Mouse (Mus musculus) liver, postnatal 0 days (tissue): ENCODE data around the gene Ptcra. TPM values are rescaled to one million over a fixed set of nuclear protein-coding genes. Genes with fewer than 3 reads are reported as not detected.

Source experiments
- ATAC-seq: fragments of 200-750 bp; cut with Nextera tagmentation; 2 replicates; pipeline ENCODE4 v1.8.0; 2017; ENCODE audit warnings: mild to moderate bottlenecking, moderate library complexity
- DNase-seq: peaks from one replicate; pipeline ENCODE4 v3.0.0-alpha.2; 2016
- H3K27ac ChIP-seq: fragments of 300-500 bp; sonication (generic); 2 replicates; pipeline ENCODE4 v1.5.1; 2014; ENCODE audit warnings: antibody characterized with exemption, moderate library complexity, mild to moderate bottlenecking, low read depth
- H3K27me3 ChIP-seq: fragments of 300-500 bp; sonication (generic); 2 replicates; pipeline ENCODE4 v1.6.1; 2014; ENCODE audit warnings: low read length, control low read depth, mixed read lengths; ENCODE audit not compliant: insufficient read depth
- H3K36me3 ChIP-seq: fragments of 300-500 bp; sonication (generic); replicated peaks from 2 replicates; pipeline ENCODE4 v1.6.1; 2014; ENCODE audit warnings: mild to moderate bottlenecking, control low read depth, low read length, moderate library complexity, mixed read lengths; ENCODE audit not compliant: insufficient read depth
- H3K4me1 ChIP-seq: fragments of 300-500 bp; sonication (generic); 2 replicates; pipeline ENCODE4 v1.6.1; 2014; ENCODE audit warnings: antibody characterized with exemption, mild to moderate bottlenecking, control low read depth; ENCODE audit not compliant: insufficient read depth
- H3K4me2 ChIP-seq: fragments of 300-500 bp; sonication (generic); 2 replicates; pipeline ENCODE4 v1.6.1; 2014; ENCODE audit warnings: low read depth, mild to moderate bottlenecking, low read length, moderate library complexity, mixed read lengths
- H3K4me3 ChIP-seq: fragments of 300-500 bp; sonication (generic); 2 replicates; pipeline ENCODE4 v1.5.1; 2014; ENCODE audit warnings: low read depth, low read length
- H3K9ac ChIP-seq: fragments of 300-500 bp; sonication (generic); replicated peaks from 2 replicates; pipeline ENCODE4 v1.6.1; 2014; ENCODE audit warnings: mild to moderate bottlenecking, moderate library complexity
- H3K9me3 ChIP-seq: fragments of 300-500 bp; sonication (generic); 2 replicates; pipeline ENCODE4 v1.6.1; 2016; ENCODE audit warnings: mild to moderate bottlenecking, control low read depth, low read length, mixed read lengths
- CTCF ChIP-seq: sonication (generic); IDR thresholded peaks from 2 replicates; pipeline ENCODE4 v1.5.1; 2016; ENCODE audit warnings: antibody characterized with exemption, low read depth
- EP300 ChIP-seq: IDR thresholded peaks from 2 replicates; pipeline ENCODE4 v1.6.1; 2016; ENCODE audit warnings: antibody characterized with exemption, low read depth, mild to moderate bottlenecking
- WGBS: fragments of 180-500 bp; shearing (Covaris S2); extraction: QIAGEN DNeasy Blood & Tissue Kit; methylation state at CpG from one replicate; pipeline ENCODE4 v1.1.7; 2014; ENCODE audit not compliant: insufficient replicate concordance; 5-methylcytosine and 5-hydroxymethylcytosine counted together
- polyA plus RNA-seq: library from polyadenylated mRNA; unstranded; fragments of >200 nt; fragmentation: Nextera tagmentation; extraction: Ambion mirVana; gene quantifications from 2 replicates; pipeline ENCODE4 v1.2.1, GENCODE M21; 2015

Ptcra gene
- polyA plus RNA-seq, 1 experiment from 2014 or later = 0.14 TPM

DNA sequence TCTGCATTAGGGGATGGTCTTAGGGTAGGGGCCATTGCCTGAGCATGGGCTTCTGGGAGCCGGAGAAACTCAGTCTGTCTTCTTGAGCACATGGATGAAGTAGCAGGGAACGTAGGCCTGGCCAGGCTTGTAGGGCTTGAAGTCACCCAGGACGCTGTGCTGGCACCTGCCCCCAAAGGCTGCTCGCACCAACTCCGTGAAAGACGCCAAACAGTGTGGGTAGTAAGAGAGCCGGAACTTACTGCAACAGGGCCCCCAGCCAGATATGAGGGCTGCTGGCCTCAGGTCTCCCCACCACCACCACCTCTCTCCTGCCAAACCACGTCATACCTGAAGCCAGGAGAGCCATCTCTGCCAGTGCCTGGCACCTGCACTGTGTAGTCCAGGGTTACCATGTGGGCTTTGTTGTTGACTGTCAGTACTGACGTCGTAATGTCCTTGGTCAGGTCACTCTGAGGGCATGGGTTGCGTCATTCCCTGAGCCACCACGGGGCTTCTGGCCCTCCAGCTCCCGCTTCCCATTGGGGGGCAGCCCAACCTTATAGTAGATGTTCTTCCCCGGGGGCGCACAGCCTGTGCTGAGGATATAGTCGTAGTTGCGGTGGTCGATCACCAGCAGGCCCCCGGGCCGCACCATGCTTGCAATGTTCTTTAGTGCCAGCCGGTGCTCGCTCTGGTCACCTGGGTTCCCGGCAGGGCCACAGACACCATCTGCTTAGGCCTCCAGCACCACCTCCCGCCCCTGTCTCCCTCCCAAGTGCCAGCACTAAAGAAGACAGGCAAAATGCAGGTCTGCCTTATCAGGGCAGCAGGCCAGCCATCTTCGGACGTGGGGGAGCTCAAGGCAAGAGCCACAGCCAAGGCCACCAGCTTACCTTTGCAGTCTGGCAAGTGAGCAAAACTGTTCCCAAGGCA is 37.5 kb downstream of the Ptcra start:
- ATAC-seq = peak; percentile 53
- DNase-seq = peak; percentile 61
- H3K9me3 ChIP-seq = no peaks in the 10 kb centered on the region
- H3K4me2 ChIP-seq = peak overlapping the region; percentile 56
- H3K36me3 ChIP-seq = peaks cover 30% of the 10 kb centered on the region
- no peak overlapping the region for H3K9ac ChIP-seq
- H3K27me3 ChIP-seq = no peaks in the 10 kb centered on the region
- WGBS = 81% methylated on average over 26 of the region's 26 CpGs
- no peak overlapping the region for H3K4me3 ChIP-seq
- H3K27ac ChIP-seq = peak overlapping the region; percentile 77
- H3K4me1 ChIP-seq = 0 out of 2 replicates have a peak, but pooled peaks cover 7% of the 10 kb centered on the region
- TF ChIP-seq CTCF (no peak), EP300 (no peak)

- Histone ChIP-seq H3K9ac (no peak overlapping the region), H3K4me2 (no peak overlapping the region), H3K27me3 (no peaks in the 10 kb centered on the region), H3K9me3 (no peaks in the 10 kb centered on the region), H3K27ac (peak overlapping the region; percentile 77), H3K4me1 (0 out of 2 replicates have a peak, but pooled peaks cover 7% of the 10 kb centered on the region), H3K36me3 (peaks cover 30% of the 10 kb centered on the region), H3K4me3 (no peak overlapping the region)
- peak; percentile 48 for DNase-seq
- TF ChIP-seq CTCF (peak; percentile 74), EP300 (no peak)
- no peak for ATAC-seq
- WGBS = 76% methylated on average over 9 of the region's 9 CpGs
Observed at GRCm38 (mm10) chr17:46725273-46725672, 38.2 kb downstream of the Ptcra start.

DNA sequence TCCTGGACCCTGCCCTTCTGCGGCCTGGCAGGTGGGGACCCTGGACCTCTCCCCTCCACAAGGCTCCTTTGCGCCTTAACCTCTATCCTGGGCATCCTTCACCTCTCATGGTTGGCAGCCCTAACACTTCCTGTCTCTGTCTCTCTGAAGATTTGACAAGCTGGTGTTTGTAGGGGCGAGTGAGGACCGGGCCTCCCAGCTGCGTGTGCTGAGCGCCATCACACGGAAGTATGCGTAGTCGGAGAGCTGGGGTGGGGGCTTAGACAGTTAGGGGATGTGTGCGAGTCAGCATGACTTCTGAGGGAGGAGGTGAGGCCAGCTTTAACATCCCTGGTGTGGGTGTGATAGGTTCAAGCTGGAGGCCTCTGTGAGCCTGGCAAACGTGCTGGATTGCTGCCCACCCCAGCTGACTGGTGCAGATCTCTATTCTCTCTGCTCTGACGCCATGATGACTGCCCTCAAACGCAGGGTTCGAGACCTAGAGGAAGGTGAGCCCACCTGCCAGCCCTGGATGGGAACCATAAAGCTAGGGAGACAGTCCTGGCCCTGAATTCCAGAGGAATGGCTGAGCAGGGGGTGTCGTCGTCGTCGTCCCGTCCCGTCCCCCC is 38.9 kb downstream of the Ptcra start:
- Histone ChIP-seq H3K4me2 (no peak overlapping the region), H3K9ac (no peak overlapping the region), H3K27me3 (no peaks in the 10 kb centered on the region), H3K9me3 (no peaks in the 10 kb centered on the region), H3K4me1 (0 out of 2 replicates have a peak, but pooled peaks cover 7% of the 10 kb centered on the region), H3K36me3 (peaks cover 30% of the 10 kb centered on the region), H3K27ac (peak overlapping the region; percentile 77; the same call in 1 of the 2 replicates), H3K4me3 (no peak overlapping the region)
- ATAC-seq (no peak), DNase-seq (no peak)
- WGBS = 85% methylated on average over 14 of the region's 20 CpGs
- TF ChIP-seq EP300 (no peak), CTCF (no peak)

DNA sequence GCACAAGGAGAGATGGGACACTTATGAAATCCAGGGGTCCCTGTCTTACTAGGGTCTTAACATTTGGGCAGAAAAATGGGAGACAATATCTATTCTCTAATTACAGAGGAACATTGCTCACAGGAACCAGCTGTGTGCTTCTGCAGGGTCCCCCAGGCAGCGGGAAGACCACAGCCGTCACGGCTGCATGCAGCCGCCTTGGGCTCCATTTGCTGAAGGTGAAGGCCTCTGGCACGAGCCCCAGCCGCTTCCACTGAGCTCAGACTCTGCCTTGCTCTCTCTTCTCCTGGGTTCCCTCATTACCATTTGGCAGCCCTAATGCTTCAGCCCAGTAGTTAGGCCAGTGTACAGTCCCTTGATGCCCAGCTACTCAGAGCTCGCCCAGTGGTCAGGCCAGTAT is 42.4 kb downstream of the Ptcra start:
- Histone ChIP-seq H3K36me3 (peaks cover 27% of the 10 kb centered on the region), H3K9ac (no peak overlapping the region), H3K27ac (no peak overlapping the region), H3K4me3 (no peak overlapping the region), H3K27me3 (no peaks in the 10 kb centered on the region), H3K9me3 (no peaks in the 10 kb centered on the region), H3K4me1 (no peaks in the 10 kb centered on the region), H3K4me2 (no peak overlapping the region)
- 87% methylated on average over 7 of the region's 7 CpGs for WGBS
- DNase-seq (no peak), ATAC-seq (no peak)
- TF ChIP-seq EP300 (no peak), CTCF (no peak)

- peaks cover 16% of the 10 kb centered on the region for H3K36me3 ChIP-seq
- TF ChIP-seq CTCF (peak; percentile 36; the same call in 1 of the 2 replicates), EP300 (no peak)
- H3K4me3 ChIP-seq = no peak overlapping the region
- WGBS = 87% methylated on average over 11 of the region's 11 CpGs
- ATAC-seq (no peak), DNase-seq (no peak)
- no peaks in the 10 kb centered on the region for H3K27me3 ChIP-seq
- H3K27ac ChIP-seq = no peak overlapping the region
- H3K4me1 ChIP-seq = peaks cover 11% of the 10 kb centered on the region
- H3K4me2 ChIP-seq = no peak overlapping the region
- H3K9ac ChIP-seq = no peak overlapping the region
- no peaks in the 10 kb centered on the region for H3K9me3 ChIP-seq
Observed at GRCm38 (mm10) chr17:46714756-46715481, 48.6 kb downstream of the Ptcra start.

GRCm38 (mm10) chr17:46713849-46714248 is 49.7 kb downstream of the Ptcra start:
- no peaks in the 10 kb centered on the region for H3K27me3 ChIP-seq
- no peak overlapping the region for H3K9ac ChIP-seq
- 85% methylated on average over 9 of the region's 9 CpGs for WGBS
- DNase-seq (no peak), ATAC-seq (no peak)
- H3K9me3 ChIP-seq = no peaks in the 10 kb centered on the region
- no peak overlapping the region for H3K4me3 ChIP-seq
- TF ChIP-seq CTCF = no peak
- no peak for TF ChIP-seq EP300
- H3K4me2 ChIP-seq = no peak overlapping the region
- peaks cover 11% of the 10 kb centered on the region for H3K4me1 ChIP-seq
- peaks cover 16% of the 10 kb centered on the region for H3K36me3 ChIP-seq
- H3K27ac ChIP-seq = no peak overlapping the region
